Mouse (Mus musculus) hindbrain, embryonic 13.5 days (tissue): Measurements from ENCODE around the gene Usp3. TPM values are rescaled to one million over a fixed set of nuclear protein-coding genes. Genes with fewer than 3 reads are reported as not detected.

Experiments used
- ATAC-seq: fragments of 200-750 bp; cut with Nextera tagmentation; 2 replicates; pipeline ENCODE4 v1.8.0; 2017; ENCODE audit warnings: moderate TSS enrichment; ENCODE audit not compliant: low FRiP score
- H3K27ac ChIP-seq: fragments of 300-500 bp; sonication (generic); 2 replicates; pipeline ENCODE4 v1.5.1; 2015; ENCODE audit warnings: inconsistent platforms, mild to moderate bottlenecking, moderate library complexity
- H3K27me3 ChIP-seq: fragments of 300-500 bp; sonication (generic); 2 replicates; pipeline ENCODE4 v1.6.1; 2015; ENCODE audit warnings: mild to moderate bottlenecking, inconsistent platforms
- H3K36me3 ChIP-seq: fragments of 300-500 bp; sonication (generic); 2 replicates; pipeline ENCODE4 v1.6.1; 2015; ENCODE audit warnings: mild to moderate bottlenecking, inconsistent platforms
- H3K4me1 ChIP-seq: fragments of 300-500 bp; sonication (generic); replicated peaks from 2 replicates; pipeline ENCODE4 v1.6.1; 2015; ENCODE audit warnings: inconsistent platforms
- H3K4me2 ChIP-seq: fragments of 300-500 bp; sonication (generic); 2 replicates; pipeline ENCODE4 v1.6.1; 2015; ENCODE audit warnings: inconsistent platforms, mild to moderate bottlenecking, moderate library complexity
- H3K4me3 ChIP-seq: fragments of 300-500 bp; sonication (generic); 2 replicates; pipeline ENCODE4 v1.5.1; 2015; ENCODE audit warnings: mild to moderate bottlenecking, inconsistent platforms
- H3K9ac ChIP-seq: fragments of 300-500 bp; sonication (generic); 2 replicates; pipeline ENCODE4 v1.6.1; 2015; ENCODE audit warnings: mild to moderate bottlenecking, inconsistent platforms
- H3K9me3 ChIP-seq: fragments of 300-500 bp; sonication (generic); 2 replicates; pipeline ENCODE4 v1.6.1; 2016; ENCODE audit warnings: inconsistent platforms
- WGBS: fragments of 180-500 bp; shearing (Covaris S2); methylation state at CpG from one replicate; pipeline ENCODE4 v1.1.7; 2015; 5-methylcytosine and 5-hydroxymethylcytosine counted together
- polyA plus RNA-seq: library from polyadenylated mRNA; unstranded; fragments of >200 nt; fragmentation: Nextera tagmentation; extraction: Ambion mirVana; gene quantifications from 2 replicates; pipeline ENCODE4 v1.2.1, GENCODE M21; 2015

Usp3 gene
- 89.8 and 94.3 TPM in 2 replicates for polyA plus RNA-seq

DNA sequence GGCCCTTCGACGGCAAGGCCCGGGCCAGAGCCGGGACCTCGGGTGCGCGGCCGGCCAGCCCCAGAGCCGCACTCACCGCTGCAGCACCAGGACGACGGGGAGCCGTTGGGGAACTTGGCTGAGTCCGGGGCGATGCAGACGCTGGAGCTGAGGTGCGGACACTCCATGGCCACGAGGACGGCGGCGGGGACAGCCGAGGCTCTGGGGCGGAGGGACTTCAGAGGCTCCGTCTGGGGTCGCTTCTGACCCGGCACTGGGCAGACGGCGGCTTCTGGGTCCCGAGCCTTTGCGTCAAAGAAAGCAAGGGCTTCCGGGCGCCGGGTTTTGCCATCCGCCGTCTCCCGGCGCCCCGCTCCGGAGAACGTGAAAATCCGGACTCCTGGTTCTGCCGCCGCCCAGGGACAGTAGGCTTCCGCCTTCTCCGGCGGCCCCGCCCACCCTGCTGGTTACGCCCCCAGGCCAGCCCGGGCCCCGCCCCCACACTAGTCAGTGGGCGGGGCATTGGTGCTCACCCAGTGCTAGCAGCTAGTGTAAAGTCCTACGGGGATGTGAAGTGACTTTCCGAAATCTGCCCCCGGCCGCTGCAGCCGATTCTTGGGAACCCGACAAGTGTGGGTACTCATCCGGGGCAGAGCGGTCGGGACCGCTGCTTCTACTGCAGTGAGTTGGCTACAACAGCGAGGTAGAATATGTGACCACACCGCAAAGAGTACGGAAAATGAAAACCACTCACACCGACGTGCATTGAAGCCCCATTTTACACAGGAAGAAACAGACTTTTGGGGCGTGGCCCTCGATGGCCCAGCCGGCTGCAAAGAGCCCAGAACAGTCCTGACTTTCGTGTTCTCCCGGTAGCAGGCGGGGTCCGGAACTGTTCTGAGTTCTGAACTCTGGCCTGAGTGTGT lies at the start of gene Usp3:
Gene Usp3, minus strand, starts transcription at position 435 of the 905 bp plus-strand sequence.
- Histone ChIP-seq H3K4me3 (peak within 1 kb of the TSS; percentile 94), H3K9me3 (no peaks in the 10 kb centered on the region), H3K4me2 (peak within 1 kb of the TSS; percentile 74), H3K9ac (peak within 1 kb of the TSS; percentile 96), H3K4me1 (peaks cover 46% of the 10 kb centered on the region), H3K27ac (peak within 1 kb of the TSS; percentile 91), H3K36me3 (no peaks in the 10 kb centered on the region), H3K27me3 (peaks cover 10% of the 10 kb centered on the region; the same call in 1 of the 2 replicates)
- WGBS, result under 1% methylated on average over 71 of the region's 73 CpGs
- ATAC-seq, result peak; percentile 90

- no peak for ATAC-seq
- 62% methylated on average over 7 of the region's 7 CpGs for whole genome bisulfite sequencing
- H3K4me3 ChIP-seq, result no peak overlapping the region
- H3K9me3 ChIP-seq, result no peaks in the 10 kb centered on the region
- H3K27ac ChIP-seq, result no peak overlapping the region
- H3K36me3 ChIP-seq, result no peaks in the 10 kb centered on the region
- no peak overlapping the region for H3K4me2 ChIP-seq
- no peaks in the 10 kb centered on the region for H3K27me3 ChIP-seq
- H3K4me1 ChIP-seq, result 0 out of 2 replicates have a peak, but pooled peaks cover 4% of the 10 kb centered on the region
- no peak overlapping the region for H3K9ac ChIP-seq
Measured at GRCm38 (mm10) chr9:66640491-66640890, 47.5 kb upstream of the Usp3 start.

- Histone ChIP-seq H3K27me3 (no peaks in the 10 kb centered on the region), H3K4me1 (0 out of 2 replicates have a peak, but pooled peaks cover 4% of the 10 kb centered on the region), H3K4me3 (no peak overlapping the region), H3K9me3 (no peaks in the 10 kb centered on the region), H3K27ac (no peak overlapping the region), H3K9ac (no peak overlapping the region), H3K4me2 (no peak overlapping the region), H3K36me3 (no peaks in the 10 kb centered on the region)
- WGBS, result 89% methylated on average over 2 of the region's 2 CpGs
- ATAC-seq, result no peak
Measured at GRCm38 (mm10) chr9:66639626-66640025, 46.7 kb upstream of the Usp3 start.

DNA sequence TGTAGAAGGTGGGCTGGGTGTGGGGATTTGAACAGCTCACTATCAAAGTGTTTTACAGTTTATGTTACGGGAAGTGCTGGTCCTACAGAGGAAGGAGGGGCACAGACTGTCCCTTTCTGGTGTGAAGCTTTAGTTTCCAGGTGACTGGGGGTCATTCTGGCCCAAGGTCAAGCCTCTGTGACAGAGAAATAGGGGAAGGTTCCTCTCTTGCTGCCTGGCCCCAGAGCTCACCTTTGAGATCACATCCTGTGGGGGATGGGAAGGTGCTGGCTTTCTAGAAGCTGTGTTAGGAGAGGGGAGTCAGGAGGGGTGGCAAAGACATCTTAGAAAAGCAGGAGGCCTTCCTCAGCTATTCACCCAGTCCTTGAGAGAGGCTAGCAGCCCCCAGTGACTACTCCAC lies 39.5 kb upstream of the Usp3 start:
- Histone ChIP-seq H3K4me3 (no peak overlapping the region), H3K27me3 (no peaks in the 10 kb centered on the region), H3K4me1 (0 out of 2 replicates have a peak, but pooled peaks cover 2% of the 10 kb centered on the region), H3K27ac (no peak overlapping the region), H3K9me3 (no peaks in the 10 kb centered on the region), H3K9ac (no peak overlapping the region), H3K36me3 (no peaks in the 10 kb centered on the region), H3K4me2 (no peak overlapping the region)
- 76% methylated on average over 1 of the region's 1 CpGs for WGBS
- no peak for ATAC-seq

DNA sequence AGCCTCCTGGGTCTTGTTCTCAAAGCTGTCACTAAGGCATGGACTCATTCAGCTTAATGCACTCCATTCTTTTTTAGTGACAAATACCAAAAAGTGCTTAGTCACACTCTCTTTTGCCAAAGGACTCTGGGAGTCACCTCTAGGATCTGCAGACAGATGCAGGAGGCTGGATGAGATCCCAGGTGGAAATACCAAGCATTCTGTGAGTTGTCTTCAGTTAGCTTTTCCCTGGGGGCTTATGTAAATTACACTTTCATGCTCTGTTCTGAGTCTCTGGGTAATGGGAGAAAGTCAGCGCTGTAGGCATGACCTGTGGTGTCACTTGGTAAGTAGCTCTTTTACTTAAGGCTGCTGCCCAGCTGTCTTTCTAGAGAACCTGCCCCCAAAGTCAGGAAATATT lies 38.0 kb upstream of the Usp3 start:
- no peak for ATAC-seq
- Histone ChIP-seq H3K36me3 (no peaks in the 10 kb centered on the region), H3K9me3 (no peaks in the 10 kb centered on the region), H3K4me1 (peaks cover 2% of the 10 kb centered on the region; the same call in 1 of the 2 replicates), H3K4me2 (no peak overlapping the region), H3K9ac (no peak overlapping the region), H3K4me3 (no peak overlapping the region), H3K27me3 (no peaks in the 10 kb centered on the region), H3K27ac (no peak overlapping the region)
- 35% methylated on average over 1 of the region's 1 CpGs for WGBS

DNA sequence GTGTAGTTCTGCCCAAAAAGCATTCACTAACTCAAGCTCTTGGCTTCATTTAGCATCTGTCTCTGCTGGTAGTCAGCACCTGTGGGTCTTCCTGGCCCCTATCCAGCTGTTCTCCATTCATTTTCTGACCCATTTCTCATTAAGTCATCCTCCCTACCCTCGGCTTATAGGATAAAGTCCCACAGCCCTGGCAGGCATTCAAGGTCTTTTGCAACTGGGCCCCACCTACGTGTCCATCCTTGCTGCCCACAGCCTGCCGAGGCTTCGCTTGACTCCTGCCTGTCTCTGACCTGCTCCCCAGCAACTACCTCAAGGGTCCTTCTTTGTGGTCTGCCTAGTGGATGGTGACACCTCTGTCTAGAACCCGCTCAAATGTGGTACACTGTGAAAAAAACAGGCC lies 33.7 kb upstream of the Usp3 start:
- no peaks in the 10 kb centered on the region for H3K36me3 ChIP-seq
- H3K27me3 ChIP-seq, result no peaks in the 10 kb centered on the region
- H3K4me2 ChIP-seq, result no peak overlapping the region
- no peak overlapping the region for H3K4me3 ChIP-seq
- ATAC-seq, result no peak
- H3K27ac ChIP-seq, result no peak overlapping the region
- no peak overlapping the region for H3K9ac ChIP-seq
- peaks cover 8% of the 10 kb centered on the region; the same call in 1 of the 2 replicates for H3K4me1 ChIP-seq
- WGBS, result 79% methylated on average over 5 of the region's 5 CpGs
- no peaks in the 10 kb centered on the region for H3K9me3 ChIP-seq

DNA sequence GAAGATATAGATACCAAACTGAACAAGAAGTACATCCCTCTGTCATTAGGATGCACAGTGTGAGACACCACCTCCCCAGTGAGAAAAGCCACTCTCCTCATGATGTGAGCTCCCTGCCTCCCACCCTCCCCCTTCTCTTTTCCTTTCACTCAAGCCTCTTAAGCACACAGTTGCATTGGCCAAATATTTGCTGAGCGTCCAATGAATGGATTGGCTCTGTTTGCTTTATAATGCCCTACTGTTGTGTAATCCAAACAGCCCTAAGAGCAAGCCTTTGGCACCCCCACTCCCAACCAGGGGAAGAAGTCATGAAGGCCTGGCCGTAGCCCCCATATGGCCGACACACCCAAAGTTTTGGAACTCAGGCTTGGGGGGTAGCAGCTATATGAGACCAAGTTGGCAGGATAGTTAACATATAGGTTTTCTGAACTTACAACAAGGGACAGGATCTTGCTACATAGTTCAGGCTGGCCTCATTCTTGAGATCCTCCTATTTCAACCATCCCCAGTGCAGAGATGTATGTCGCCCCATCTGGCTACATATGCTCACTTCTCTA lies 33.1 kb upstream of the Usp3 start:
- Histone ChIP-seq H3K27me3 (no peaks in the 10 kb centered on the region), H3K36me3 (no peaks in the 10 kb centered on the region), H3K9me3 (no peaks in the 10 kb centered on the region), H3K4me3 (no peak overlapping the region), H3K4me1 (peaks cover 8% of the 10 kb centered on the region), H3K9ac (no peak overlapping the region), H3K4me2 (no peak overlapping the region), H3K27ac (no peak overlapping the region)
- ATAC-seq, result no peak
- WGBS, result 82% methylated on average over 4 of the region's 4 CpGs

DNA sequence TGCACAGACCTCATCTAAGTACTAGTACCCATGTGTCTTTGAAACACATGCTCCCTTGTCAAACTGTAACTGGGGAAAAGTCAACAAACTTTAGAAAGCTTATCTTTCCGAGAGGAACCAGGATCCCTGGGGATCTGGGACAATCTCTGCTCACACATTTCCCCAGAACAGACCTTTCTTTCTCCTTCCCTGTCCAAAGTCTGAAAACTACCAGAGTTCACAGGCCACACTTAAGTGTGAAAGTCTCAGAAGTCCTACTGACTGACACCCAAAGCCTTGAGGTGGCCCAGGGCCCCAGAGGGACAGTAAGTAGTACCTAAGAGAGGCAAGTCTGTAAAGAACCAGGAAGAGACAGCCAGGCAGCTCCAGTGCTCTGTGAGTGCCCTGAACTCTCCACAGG lies 31.9 kb upstream of the Usp3 start:
- WGBS, result 82% methylated on average over 1 of the region's 1 CpGs
- no peak overlapping the region for H3K27ac ChIP-seq
- no peaks in the 10 kb centered on the region for H3K27me3 ChIP-seq

GRCm38 (mm10) chr9:66623627-66624026 lies 30.7 kb upstream of the Usp3 start:
- no peak overlapping the region for H3K9ac ChIP-seq
- no peak overlapping the region for H3K4me3 ChIP-seq
- H3K27me3 ChIP-seq, result no peaks in the 10 kb centered on the region
- H3K9me3 ChIP-seq, result no peaks in the 10 kb centered on the region
- H3K4me1 ChIP-seq, result peaks cover 16% of the 10 kb centered on the region
- no peaks in the 10 kb centered on the region for H3K36me3 ChIP-seq
- no peak for ATAC-seq
- no peak overlapping the region for H3K27ac ChIP-seq
- no peak overlapping the region for H3K4me2 ChIP-seq
- WGBS, result 83% methylated on average over 1 of the region's 1 CpGs

More for the DNA sequence above, 31.9 kb upstream of the Usp3 start:
- no peaks in the 10 kb centered on the region for H3K9me3 ChIP-seq
- peaks cover 16% of the 10 kb centered on the region for H3K4me1 ChIP-seq
- no peak overlapping the region for H3K9ac ChIP-seq
- ATAC-seq, result no peak
- no peak overlapping the region for H3K4me3 ChIP-seq
- no peak overlapping the region for H3K4me2 ChIP-seq
- H3K36me3 ChIP-seq, result no peaks in the 10 kb centered on the region

- ATAC-seq, result no peak
- H3K27ac ChIP-seq, result peak overlapping the region; percentile 61; the same call in 1 of the 2 replicates
- WGBS, result 49% methylated on average over 6 of the region's 6 CpGs
- H3K4me2 ChIP-seq, result no peak overlapping the region
- H3K27me3 ChIP-seq, result no peaks in the 10 kb centered on the region
- no peak overlapping the region for H3K9ac ChIP-seq
- no peaks in the 10 kb centered on the region for H3K36me3 ChIP-seq
- no peak overlapping the region for H3K4me3 ChIP-seq
- H3K9me3 ChIP-seq, result no peaks in the 10 kb centered on the region
- H3K4me1 ChIP-seq, result peaks cover 16% of the 10 kb centered on the region
Measured at GRCm38 (mm10) chr9:66620581-66620981, 27.6 kb upstream of the Usp3 start.

DNA sequence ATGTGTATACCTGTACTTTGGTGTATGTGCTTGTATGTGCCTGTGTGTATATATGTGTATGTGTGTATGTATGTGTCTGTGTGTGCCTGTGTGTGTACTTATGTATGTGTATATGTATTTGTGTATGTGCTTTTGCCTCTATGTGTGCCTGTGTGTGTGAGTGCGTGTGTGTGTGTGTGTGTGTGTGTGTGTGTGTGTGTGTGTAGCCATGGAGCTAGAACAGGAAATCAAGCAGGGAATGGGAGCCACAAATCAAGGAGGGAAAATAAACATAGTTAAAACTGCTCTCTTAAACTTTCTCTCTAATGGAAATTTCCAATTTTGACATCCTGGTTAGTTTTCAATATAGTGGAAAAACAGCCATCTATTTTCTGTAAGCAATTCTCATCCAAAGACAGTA lies 27.1 kb upstream of the Usp3 start:
- Histone ChIP-seq H3K4me3 (no peak overlapping the region), H3K27me3 (no peaks in the 10 kb centered on the region), H3K4me1 (peaks cover 11% of the 10 kb centered on the region), H3K27ac (0 out of 2 replicates have a peak overlapping the region, but pooled peaks have one; percentile 61), H3K4me2 (no peak overlapping the region), H3K9me3 (no peaks in the 10 kb centered on the region), H3K36me3 (no peaks in the 10 kb centered on the region), H3K9ac (no peak overlapping the region)
- no peak for ATAC-seq
- 83% methylated on average over 1 of the region's 1 CpGs for WGBS

- 95% methylated on average over 2 of the region's 2 CpGs for WGBS
- no peak for ATAC-seq
- Histone ChIP-seq H3K27me3 (no peaks in the 10 kb centered on the region), H3K9me3 (no peaks in the 10 kb centered on the region), H3K4me1 (peaks cover 10% of the 10 kb centered on the region), H3K4me3 (no peak overlapping the region), H3K36me3 (no peaks in the 10 kb centered on the region), H3K9ac (no peak overlapping the region), H3K27ac (no peak overlapping the region), H3K4me2 (no peak overlapping the region)
Measured at GRCm38 (mm10) chr9:66617812-66618211, 24.9 kb upstream of the Usp3 start.
